Comparison of ENCODE assay signal across 8 mouse cellular contexts in the genomic region with DNA sequence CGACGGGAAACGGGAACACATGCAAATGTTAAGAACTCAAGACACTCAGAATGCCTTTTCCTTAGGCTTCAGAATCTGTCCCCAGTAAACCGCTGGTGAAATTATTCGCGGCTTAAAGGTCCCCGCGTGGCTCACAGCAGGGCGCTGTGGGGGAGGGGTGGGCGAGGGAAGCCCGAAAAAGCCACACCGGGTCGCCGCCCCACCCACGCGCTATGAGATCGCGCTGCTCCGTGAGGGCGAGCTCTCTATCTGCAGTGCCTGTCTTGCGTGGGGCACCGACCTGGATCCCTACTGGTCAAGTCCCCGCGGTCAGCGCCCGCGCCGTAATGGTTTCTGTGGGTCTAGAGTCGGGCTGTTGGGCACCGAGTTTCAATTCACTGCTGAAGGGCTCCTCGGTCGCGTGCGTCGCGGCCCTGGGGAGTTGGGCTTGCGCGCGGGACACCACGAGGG. TPM values are rescaled to one million over a fixed set of nuclear protein-coding genes. Genes with fewer than 3 reads are reported as not detected.
DNase-seq lines count a peak whose midpoint lies in the region; ATAC-seq lines count a peak whose summit lies in the region.

No protein-coding gene starts in this region.

- H3K9ac ChIP-seq in embryonic facial prominence, embryonic 15.5 days, result peak overlapping the region; percentile 70
- H3K9ac ChIP-seq in hindbrain, embryonic 15.5 days, result peak overlapping the region; percentile 78
- H3K9ac ChIP-seq in midbrain, embryonic 13.5 days (replicated peaks), result peak overlapping the region; percentile 100

- peak; percentile 41 to 75 for DNase-seq in left cerebral cortex, postnatal 10 days (ENCODE audit: extremely low spot score in 1 of 2, low spot score in 2 of 2)
- peak; percentile 69 for DNase-seq in testis, postnatal 10 days (ENCODE audit: low spot score)

- H3K4me2 ChIP-seq in embryonic facial prominence, embryonic 15.5 days (replicated peaks), result peak overlapping the region; percentile 79
- peak overlapping the region; percentile 68 for H3K4me2 ChIP-seq in hindbrain, embryonic 15.5 days
- H3K4me2 ChIP-seq in midbrain, embryonic 13.5 days (replicated peaks), result peak overlapping the region; percentile 90

- intact Hi-C loops in left cerebral cortex, postnatal 10 days (cut with DNase I), result loop anchor here (2.0 to 10.0 kb wide), 3 partner anchors 94 to 276 kb away; no protein-coding TSS in a partner anchor

- peaks cover 51% of the 10 kb centered on the region for H3K27me3 ChIP-seq in megakaryocyte, embryonic 14.5 days (replicated peaks)
- no peaks in the 10 kb centered on the region for H3K27me3 ChIP-seq in embryonic facial prominence, embryonic 15.5 days
- no peaks in the 10 kb centered on the region for H3K27me3 ChIP-seq in hindbrain, embryonic 15.5 days
- H3K27me3 ChIP-seq in midbrain, embryonic 13.5 days, result no peaks in the 10 kb centered on the region

- H3K4me1 ChIP-seq in megakaryocyte, embryonic 14.5 days, result peaks cover 15% of the 10 kb centered on the region; the same call in 1 of the 2 replicates
- H3K4me1 ChIP-seq in embryonic facial prominence, embryonic 15.5 days, result peaks cover 25% of the 10 kb centered on the region
- peaks cover 28% of the 10 kb centered on the region for H3K4me1 ChIP-seq in hindbrain, embryonic 15.5 days (replicated peaks)
- H3K4me1 ChIP-seq in midbrain, embryonic 13.5 days (replicated peaks), result peaks cover 24% of the 10 kb centered on the region

- under 1% methylated on average over 40 of the region's 40 CpGs for WGBS in embryonic facial prominence, embryonic 15.5 days
- WGBS in hindbrain, embryonic 15.5 days, result under 1% methylated on average over 40 of the region's 40 CpGs
- under 1% methylated on average over 40 of the region's 40 CpGs for WGBS in midbrain, embryonic 13.5 days

- peak overlapping the region; percentile 74 for H3K4me3 ChIP-seq in megakaryocyte, embryonic 14.5 days (replicated peaks)
- peak overlapping the region; percentile 70 for H3K4me3 ChIP-seq in embryonic facial prominence, embryonic 15.5 days (replicated peaks)
- peak overlapping the region; percentile 78 for H3K4me3 ChIP-seq in hindbrain, embryonic 15.5 days
- peak overlapping the region; percentile 100 for H3K4me3 ChIP-seq in midbrain, embryonic 13.5 days (replicated peaks)

- H3K9me3 ChIP-seq in megakaryocyte, embryonic 14.5 days, result peaks cover 15% of the 10 kb centered on the region; the same call in 1 of the 2 replicates
- no peaks in the 10 kb centered on the region for H3K9me3 ChIP-seq in embryonic facial prominence, embryonic 15.5 days (replicated peaks)
- H3K9me3 ChIP-seq in hindbrain, embryonic 15.5 days, result no peaks in the 10 kb centered on the region
- H3K9me3 ChIP-seq in midbrain, embryonic 13.5 days, result no peaks in the 10 kb centered on the region

- peak overlapping the region; percentile 88 for H3K27ac ChIP-seq in embryonic facial prominence, embryonic 15.5 days (replicated peaks)
- H3K27ac ChIP-seq in hindbrain, embryonic 15.5 days (replicated peaks), result peak overlapping the region; percentile 96
- H3K27ac ChIP-seq in midbrain, embryonic 13.5 days, result peak overlapping the region; percentile 97

- no peak for ATAC-seq in megakaryocyte, adult 5-6 weeks (ENCODE audit: poor library complexity, severe bottlenecking)
- ATAC-seq in embryonic facial prominence, embryonic 15.5 days (ENCODE audit: insufficient number of reproducible peaks, low FRiP score, low TSS enrichment, low read depth), result no peak
- no peak for ATAC-seq in hindbrain, embryonic 15.5 days (ENCODE audit: low FRiP score, low read depth)
- ATAC-seq in midbrain, embryonic 13.5 days, result no peak
- ATAC-seq in inflammation-experienced regulatory T-cells, adult 6 months, result no peak

- H3K36me3 ChIP-seq in megakaryocyte, embryonic 14.5 days (replicated peaks; ENCODE audit: low read length), result no peaks in the 10 kb centered on the region
- H3K36me3 ChIP-seq in embryonic facial prominence, embryonic 15.5 days, result no peaks in the 10 kb centered on the region
- no peaks in the 10 kb centered on the region for H3K36me3 ChIP-seq in hindbrain, embryonic 15.5 days
- peaks cover 17% of the 10 kb centered on the region for H3K36me3 ChIP-seq in midbrain, embryonic 13.5 days

RNA-seq across cellular contexts. Expression of a gene that starts 3.6 kb away (rescaled TPM):
- not detected in 2 replicates for polyA plus RNA-seq in megakaryocyte, embryonic 14.5 days (2012; ENCODE audit: insufficient read depth, low replicate concordance)
- not detected in 2 replicates for total RNA-seq in megakaryocyte, adult 5-6 weeks (2015)
- not detected in 2 replicates for total RNA-seq in megakaryocyte, adult 5-6 weeks (2017)
- polyA plus RNA-seq in embryonic facial prominence, embryonic 15.5 days (2015; fragmentation: Nextera tagmentation; extraction: Ambion mirVana), result 67.4 and 75.0 TPM in 2 replicates
- 278 and 318 TPM in 2 replicates for polyA plus RNA-seq in hindbrain, embryonic 15.5 days (2015; fragmentation: Nextera tagmentation; extraction: Ambion mirVana)
- total RNA-seq in left cerebral cortex, postnatal 10 days (2021), result 10 to 100 TPM; 26.1 to 29.8 TPM
- 748 and 776 TPM in 2 replicates for polyA plus RNA-seq in midbrain, embryonic 13.5 days (2015; fragmentation: Nextera tagmentation; extraction: Ambion mirVana)
- polyA plus RNA-seq in inflammation-experienced regulatory T-cells, adult 6 months (2017; shearing (Covaris generic)), result not detected

Comparison
In these comparisons a context has a peak if more than half of its experiments do, and no peak if none do; other contexts are left out.
1. RNA of a gene that starts 3.6 kb away (polyA plus RNA-seq): 748 to 776 TPM in midbrain, embryonic 13.5 days, 278 to 318 TPM in hindbrain, embryonic 15.5 days and 67.4 to 75.0 TPM in embryonic facial prominence, embryonic 15.5 days; not detected in inflammation-experienced regulatory T-cells, adult 6 months and not detected in megakaryocyte, embryonic 14.5 days; every median in the first group is over 10 times any median in the second.
2. Peak in every context shown above with its lines, with median percentiles within 50 percentile points of each other: H3K4me3 ChIP-seq, H3K27ac ChIP-seq, H3K4me2 ChIP-seq and H3K9ac ChIP-seq.